Mouse (Mus musculus) stomach, postnatal 0 days (tissue): Measurements from ENCODE around the gene Suclg1.

Source experiments
- CTCF ChIP-seq: IDR thresholded peaks from 2 replicates; pipeline ENCODE4 v1.5.1; 2016; ENCODE audit warnings: antibody characterized with exemption, low read depth, mild to moderate bottlenecking, moderate library complexity
- EP300 ChIP-seq: optimal IDR thresholded peaks from 2 replicates; pipeline ENCODE3; 2016; ENCODE audit warnings: antibody characterized with exemption

DNA sequence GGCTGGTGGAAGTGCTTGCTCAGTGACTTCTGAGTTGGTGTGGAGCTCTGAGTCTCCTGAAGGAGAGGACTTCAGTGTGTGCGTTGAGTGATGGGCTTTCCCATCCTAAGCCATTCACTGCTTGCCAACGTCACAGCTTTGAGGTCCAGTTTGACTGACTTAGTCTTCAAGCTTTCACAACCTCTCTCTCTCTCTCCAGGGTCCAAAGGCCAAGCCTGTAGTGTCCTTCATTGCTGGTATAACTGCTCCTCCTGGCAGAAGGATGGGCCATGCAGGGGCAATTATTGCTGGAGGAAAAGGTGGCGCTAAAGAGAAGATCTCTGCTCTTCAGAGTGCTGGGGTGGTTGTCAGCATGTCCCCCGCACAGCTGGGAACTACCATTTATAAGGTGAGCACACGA lies 26.8 kb downstream of the Suclg1 start:
- TF ChIP-seq CTCF = no peak
- TF ChIP-seq EP300 = no peak
